Mouse (Mus musculus) heart, adult 2 months (tissue): ENCODE data around the gene Prickle1.

Experiments used
- CTCF ChIP-seq: fragments of 200-600 bp; IDR thresholded peaks from 2 replicates; pipeline ENCODE4 v1.8.1; 2022; ENCODE audit warnings: antibody characterized with exemption, mild to moderate bottlenecking, moderate library complexity
- EP300 ChIP-seq: fragments of 200-500 bp; IDR thresholded peaks from 2 replicates; pipeline ENCODE4 v1.6.1; 2011; ENCODE audit warnings: low read depth, low read length, control low read depth; ENCODE audit not compliant: insufficient read depth
- POLR2A ChIP-seq: fragments of 200-500 bp; IDR thresholded peaks from 2 replicates; pipeline ENCODE4 v1.6.1; 2011; ENCODE audit warnings: mild to moderate bottlenecking, low read depth, low read length, control low read depth; ENCODE audit not compliant: insufficient read depth

DNA sequence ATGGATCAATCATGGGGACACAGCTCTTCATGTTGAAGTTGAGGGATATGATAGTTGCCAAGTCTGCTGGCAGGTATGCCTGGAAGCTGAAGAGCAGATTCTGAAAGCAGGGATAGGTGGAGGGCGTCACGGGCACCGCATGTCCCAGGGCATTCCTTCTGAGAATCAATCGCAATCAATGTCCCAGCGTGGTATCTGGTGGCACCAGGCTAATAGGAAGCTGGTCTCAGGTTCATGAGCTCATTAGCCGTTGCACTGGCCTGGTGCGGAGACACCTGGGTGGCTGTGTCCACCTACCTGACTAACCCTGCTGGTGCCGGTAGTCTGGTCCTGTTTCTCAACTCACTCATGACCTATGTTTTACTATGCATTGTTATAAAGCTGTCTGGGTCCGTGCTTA lies 19.3 kb downstream of the Prickle1 start:
- TF ChIP-seq CTCF (no peak), EP300 (no peak), POLR2A (no peak)
